Mouse (Mus musculus): ENCODE data around the gene Zmiz2. TPM values are rescaled to one million over a fixed set of nuclear protein-coding genes. Genes with fewer than 3 reads are reported as not detected.
A peak's percentile ranks its signal among the peaks of the same experiment; 100 is the strongest.
"Not testable (repeated sequence)": the region's sequence is repeated elsewhere in the genome, so short reads cannot be mapped to it uniquely, and the experiment has no call there.

Gene Zmiz2
- total RNA-seq, 2 experiments from 2014 or later, result 48.8 to 51.2 TPM

- DNase-seq (ENCODE audit: low spot score in 2 of 2), result no peak
Observed at GRCm38 (mm10) chr11:6417490-6417889, 28.6 kb downstream of the Zmiz2 start.

DNA sequence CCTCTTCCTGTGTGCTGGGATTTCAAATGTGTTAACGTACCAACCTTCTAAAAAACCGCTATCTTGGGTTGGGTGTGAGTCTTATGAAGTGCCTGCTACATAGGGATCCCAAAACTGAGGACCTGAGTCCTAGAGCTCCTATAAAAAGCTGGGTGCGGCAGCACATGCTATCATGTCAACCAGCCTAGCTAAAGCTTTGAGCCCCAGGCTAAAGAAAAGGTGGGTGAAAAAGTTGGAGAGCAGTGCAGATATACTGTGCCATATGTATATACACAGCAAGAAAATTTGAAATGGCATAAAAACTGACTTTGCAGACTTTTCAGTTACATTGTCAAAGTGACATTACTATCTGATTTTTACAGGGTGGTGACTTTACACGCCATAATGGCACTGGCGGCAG is 29.9 kb downstream of the Zmiz2 start:
- no peak for DNase-seq (ENCODE audit: low spot score in 2 of 2)

DNA sequence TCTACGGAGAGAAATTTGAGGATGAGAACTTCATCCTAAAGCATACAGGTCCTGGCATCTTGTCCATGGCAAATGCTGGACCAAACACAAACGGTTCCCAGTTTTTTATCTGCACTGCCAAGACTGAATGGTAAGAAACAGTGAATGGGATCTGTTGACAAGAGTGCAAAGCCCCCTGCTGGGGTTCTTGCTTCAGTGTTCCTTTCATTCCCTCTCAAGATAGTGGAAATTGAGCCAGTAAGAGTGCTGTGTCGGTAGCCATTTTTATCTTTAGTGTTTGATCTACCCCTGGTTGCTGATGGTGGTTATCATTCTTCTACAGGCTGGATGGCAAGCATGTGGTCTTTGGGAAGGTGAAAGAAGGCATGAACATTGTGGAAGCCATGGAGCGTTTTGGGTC is 30.3 kb downstream of the Zmiz2 start:
- not testable (repeated sequence) for DNase-seq (ENCODE audit: low spot score in 2 of 2)

- DNase-seq (ENCODE audit: low spot score in 2 of 2), result no peak
Observed at GRCm38 (mm10) chr11:6420283-6420703, 31.4 kb downstream of the Zmiz2 start.

- no peak for DNase-seq (ENCODE audit: low spot score in 2 of 2)
Observed at GRCm38 (mm10) chr11:6420722-6421350, 32.0 kb downstream of the Zmiz2 start.

DNA sequence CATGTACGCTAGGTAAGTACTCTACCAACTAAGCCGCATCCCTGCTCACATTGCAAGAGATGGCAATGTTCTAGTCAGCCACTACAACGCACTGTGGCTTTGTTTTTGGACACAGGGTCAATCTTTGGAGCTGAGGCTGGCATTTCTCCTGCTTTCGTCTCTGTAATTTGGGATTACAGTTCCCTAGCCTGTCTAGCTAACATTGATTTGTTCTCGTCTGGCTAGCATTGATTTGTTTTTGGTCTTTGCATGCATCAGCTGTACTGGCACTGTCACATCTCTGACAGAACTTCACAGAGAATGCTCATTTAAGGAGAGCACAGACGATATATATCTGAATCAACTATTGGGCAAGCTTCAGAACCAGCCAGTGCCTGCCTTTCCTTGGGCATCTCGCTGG is 41.3 kb downstream of the Zmiz2 start:
- no peak for DNase-seq (ENCODE audit: low spot score in 2 of 2)

GRCm38 (mm10) chr11:6436442-6436841 is 47.6 kb downstream of the Zmiz2 start:
- peak; percentile 48 to 54 for DNase-seq (ENCODE audit: low spot score in 2 of 2)

GRCm38 (mm10) chr11:6437667-6438066 is 48.8 kb downstream of the Zmiz2 start:
- no peak for DNase-seq (ENCODE audit: low spot score in 2 of 2)

GRCm38 (mm10) chr11:6440171-6440570 is 51.3 kb downstream of the Zmiz2 start:
- no peak for DNase-seq (ENCODE audit: low spot score in 2 of 2)

- no peak for DNase-seq (ENCODE audit: low spot score in 2 of 2)
Observed at GRCm38 (mm10) chr11:6442566-6442965, 53.7 kb downstream of the Zmiz2 start.

GRCm38 (mm10) chr11:6443102-6443501 is 54.2 kb downstream of the Zmiz2 start:
- no peak for DNase-seq (ENCODE audit: low spot score in 2 of 2)

DNA sequence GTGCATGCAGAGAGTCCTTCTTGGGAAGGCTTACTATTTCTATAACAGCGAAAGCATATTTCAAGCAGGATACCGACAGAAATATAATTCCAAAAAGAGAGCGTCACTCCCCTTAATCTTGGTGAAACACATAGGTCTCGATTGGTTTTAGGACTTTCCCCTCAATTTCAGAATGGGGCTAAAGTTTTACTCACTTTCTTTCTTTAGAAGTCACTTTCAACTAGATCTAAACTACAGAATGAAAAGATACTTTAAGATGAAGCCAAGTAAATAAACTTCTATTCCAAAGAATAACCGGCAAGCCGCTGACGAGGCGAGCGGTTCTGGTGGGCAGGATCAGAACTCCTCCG is 54.8 kb downstream of the Zmiz2 start:
- no peak for DNase-seq (ENCODE audit: low spot score in 2 of 2)

DNA sequence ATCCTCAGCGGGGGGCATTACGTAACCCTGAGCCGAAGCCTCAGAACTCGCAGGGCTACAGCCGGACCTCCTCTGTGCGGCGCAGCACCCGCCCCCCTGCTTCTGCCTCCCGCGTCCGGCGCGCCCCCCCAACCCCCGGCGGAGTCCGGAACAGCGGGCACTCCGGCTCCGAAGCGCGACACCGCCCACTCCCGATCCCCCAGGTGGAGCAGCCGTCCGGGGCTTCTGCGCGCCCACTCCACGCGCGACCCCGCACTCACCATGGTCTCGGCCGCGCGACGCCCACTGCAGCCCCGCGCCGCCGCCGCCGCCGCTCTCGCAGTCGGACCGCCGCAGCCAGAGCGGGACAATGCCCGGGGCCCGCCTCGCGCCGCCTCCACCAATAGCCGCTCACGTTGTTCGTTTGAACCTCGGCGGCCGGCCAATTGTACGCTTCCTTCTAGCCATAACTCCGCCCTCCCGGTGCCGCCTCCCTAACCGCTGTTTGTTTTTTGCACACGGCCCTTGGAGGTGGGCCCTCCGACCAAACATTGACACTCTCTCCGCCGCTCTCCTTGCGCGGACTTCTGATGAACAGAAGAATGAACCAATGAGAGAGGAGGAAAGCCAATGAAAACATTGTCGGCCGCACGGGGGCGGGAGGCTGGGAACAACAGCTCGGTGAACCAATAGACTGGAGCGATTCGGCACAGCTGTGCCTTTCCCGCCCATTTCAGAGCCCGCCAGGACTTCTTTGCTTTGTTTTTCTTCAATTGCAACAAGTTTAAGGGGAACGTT is 55.4 kb downstream of the Zmiz2 start, which contains the start of gene H2afv:
H2afv (minus strand) TSS at position 367 of the 777 bp plus-strand sequence.
- DNase-seq (ENCODE audit: low spot score in 2 of 2), result peak; percentile 98 to 99

- no peak for DNase-seq (ENCODE audit: low spot score in 2 of 2)
Observed at GRCm38 (mm10) chr11:6445441-6445840, 56.6 kb downstream of the Zmiz2 start.

GRCm38 (mm10) chr11:6445951-6446350 is 57.1 kb downstream of the Zmiz2 start:
- DNase-seq (ENCODE audit: low spot score in 2 of 2), result no peak

- no peak for DNase-seq (ENCODE audit: low spot score in 2 of 2)
Observed at GRCm38 (mm10) chr11:6447493-6447892, 58.6 kb downstream of the Zmiz2 start.

DNA sequence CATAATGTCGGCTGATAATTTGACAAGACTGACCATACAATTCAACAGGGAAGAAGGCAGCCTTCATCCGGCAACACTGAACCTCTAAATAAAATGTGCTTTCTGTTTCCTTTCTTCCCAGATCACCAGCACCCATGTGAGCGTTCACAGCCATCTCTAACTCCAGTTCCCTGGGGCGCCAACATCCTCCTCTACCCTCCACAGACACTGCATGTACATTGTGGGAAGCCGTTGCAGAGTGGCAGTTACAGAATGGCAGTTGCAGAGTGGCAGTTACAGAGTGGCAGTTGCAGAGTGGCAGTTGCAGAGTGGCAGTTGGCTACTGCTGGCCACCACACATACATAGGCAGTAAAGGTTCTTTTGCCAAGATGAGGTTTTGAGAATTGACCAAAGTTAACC is 59.3 kb downstream of the Zmiz2 start:
- not testable (repeated sequence) for DNase-seq (ENCODE audit: low spot score in 2 of 2)

Small RNAs within 50 kb of the gene (microRNA-seq; reads per million reads assigned to microRNA genes)
- 0 reads per million in 2 experiments for gene Mir7651 (ENCODE audit: borderline number of aligned reads in 2 of 2)

Other genes with a start within 250 kb of the Zmiz2 start
- gene A730071L15Rik, start 189.0 kb upstream of the Zmiz2 start, total RNA-seq (2021), result under 1 TPM in 1 of 2 experiments, not detected in 1; 0.42 TPM
- gene Nudcd3, start 188.7 kb upstream of the Zmiz2 start, total RNA-seq (2021), result 10 to 100 TPM; 54.9 to 64.9 TPM
- gene Npc1l1, start 158.9 kb upstream of the Zmiz2 start, total RNA-seq (2021), result under 1 TPM in 1 of 2 experiments, not detected in 1; 0.06 TPM
- 10 to 100 TPM; 48.2 to 52.5 TPM for gene Ddx56, start 121.3 kb upstream of the Zmiz2 start, total RNA-seq (2021)
- gene Tmed4, start 114.2 kb upstream of the Zmiz2 start, total RNA-seq (2021), result 100 to 1,000 TPM; 107 to 112 TPM
- 100 to 1,000 TPM; 633 to 799 TPM for gene Ogdh, start 97.4 kb upstream of the Zmiz2 start, total RNA-seq (2021)
- gene Ppia, start 26.4 kb downstream of the Zmiz2 start, total RNA-seq (2021), result 1,000 to 10,000 TPM; 1,645 to 1,705 TPM
- gene H2afv, start 55.4 kb downstream of the Zmiz2 start, total RNA-seq (2021), result 10 to 100 TPM; 46.1 to 49.3 TPM
- gene Purb, start 86.8 kb downstream of the Zmiz2 start, total RNA-seq (2021), result 10 to 100 TPM; 61.3 to 65.6 TPM
- gene Myo1g, start 131.9 kb downstream of the Zmiz2 start, total RNA-seq (2021), result 1 to 10 TPM; 1.8 to 4.5 TPM
- 10 to 100 TPM; 41.7 to 60.2 TPM for gene Ccm2, start 157.8 kb downstream of the Zmiz2 start, total RNA-seq (2021)
- gene Nacad, start 217.0 kb downstream of the Zmiz2 start, total RNA-seq (2021), result 1 to 10 TPM; 1.6 to 1.9 TPM
- gene Tbrg4, start 237.0 kb downstream of the Zmiz2 start, total RNA-seq (2021), result 10 to 100 TPM; 67.7 to 77.0 TPM
- gene Wap, start 249.6 kb downstream of the Zmiz2 start, total RNA-seq (2021), result not detected